Mouse (Mus musculus) v-Abl transformed pro-B cells (cell line): ENCODE measurements around the gene Npdc1.

ENCODE experiments used
- in situ Hi-C, 2 experiments: fragments of 400-800 bp; cut with MboI; formaldehyde crosslinking; loops; one replicate each; pipeline ENCODE4 v1.15.1; 2025; ENCODE audit not compliant: unreplicated experiment in 2 of 2

Gene Npdc1

DNA sequence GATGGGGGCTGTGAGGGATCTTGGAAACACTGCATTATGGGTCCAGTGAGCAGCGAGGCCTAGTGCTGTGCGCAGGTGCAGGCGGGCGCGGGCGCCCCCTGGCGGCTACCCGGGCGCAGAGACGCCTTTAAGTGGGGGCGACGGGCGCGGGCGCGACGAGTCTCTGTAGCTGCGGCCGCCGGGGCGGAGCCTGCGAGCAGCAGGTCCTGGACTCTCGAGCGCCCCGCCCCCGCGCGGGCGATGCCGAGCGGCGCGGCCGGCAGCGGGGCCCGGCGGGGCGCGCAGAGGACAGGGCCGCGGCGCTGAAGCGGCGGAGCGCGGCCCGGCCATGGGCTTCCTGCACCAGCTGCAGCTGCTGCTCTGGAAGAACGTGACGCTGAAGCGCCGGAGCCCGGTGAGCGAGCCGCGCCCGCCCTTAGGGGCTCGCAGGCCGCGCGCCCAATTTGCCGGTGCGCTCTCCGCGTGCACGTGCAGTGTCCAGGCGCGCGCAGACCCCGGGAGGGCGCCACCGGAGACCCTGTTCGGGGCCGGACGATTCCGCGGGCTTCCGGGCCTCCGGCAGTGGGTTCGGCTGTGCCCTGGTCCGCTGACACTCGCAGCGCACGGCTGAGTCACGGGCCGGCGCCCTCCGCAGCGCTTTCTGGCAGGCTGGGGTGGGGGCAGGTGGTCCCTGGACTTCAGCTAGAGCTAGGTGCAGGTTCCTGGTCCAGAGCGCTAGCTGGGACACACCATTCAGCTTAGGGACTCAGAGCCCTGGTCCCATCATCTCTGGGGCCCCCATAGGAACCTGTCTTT lies 29.5 kb downstream of the Npdc1 start, which contains the start of gene Abca2:
Abca2 (plus strand) TSS at position 262 of the 795 bp plus-strand sequence.
- in situ Hi-C loops: no loop called here

DNA sequence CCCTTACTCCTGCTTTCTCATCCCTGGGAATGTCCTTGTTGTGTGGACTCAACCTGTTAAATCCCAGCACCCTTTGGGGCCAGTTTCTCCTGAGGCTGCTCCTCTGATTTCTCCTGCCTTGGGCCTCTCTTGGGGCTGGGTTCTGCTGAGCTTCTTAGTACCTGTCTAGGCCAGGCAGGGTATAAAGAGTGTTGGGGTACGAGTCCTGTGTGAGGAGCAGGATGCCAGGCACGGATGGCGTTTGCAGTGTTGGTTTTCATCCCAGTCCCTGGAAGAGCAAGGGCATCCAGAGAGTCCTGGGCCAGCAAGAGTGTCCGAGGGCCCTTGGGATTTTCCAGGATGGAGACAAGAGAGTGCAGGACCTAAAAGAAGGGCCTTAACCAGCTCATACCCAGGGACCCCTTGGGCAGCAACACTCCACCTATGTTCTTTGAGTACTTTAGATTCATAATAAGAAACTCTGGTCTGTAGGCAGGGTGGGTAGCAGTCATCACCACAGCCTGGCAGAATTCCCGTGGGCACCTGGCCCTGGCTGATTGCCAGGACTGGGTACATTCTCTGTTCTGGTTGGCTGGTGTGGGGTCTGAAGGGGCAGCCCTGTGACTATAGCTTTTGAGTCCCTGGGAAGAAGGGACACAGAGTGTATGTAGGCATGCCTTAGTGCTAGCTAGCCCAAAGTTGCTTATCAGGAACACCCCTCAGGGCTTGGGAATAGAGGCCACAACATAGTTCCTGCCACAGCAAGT lies 30.5 kb downstream of the Npdc1 start:
- in situ Hi-C loops: no loop called here

DNA sequence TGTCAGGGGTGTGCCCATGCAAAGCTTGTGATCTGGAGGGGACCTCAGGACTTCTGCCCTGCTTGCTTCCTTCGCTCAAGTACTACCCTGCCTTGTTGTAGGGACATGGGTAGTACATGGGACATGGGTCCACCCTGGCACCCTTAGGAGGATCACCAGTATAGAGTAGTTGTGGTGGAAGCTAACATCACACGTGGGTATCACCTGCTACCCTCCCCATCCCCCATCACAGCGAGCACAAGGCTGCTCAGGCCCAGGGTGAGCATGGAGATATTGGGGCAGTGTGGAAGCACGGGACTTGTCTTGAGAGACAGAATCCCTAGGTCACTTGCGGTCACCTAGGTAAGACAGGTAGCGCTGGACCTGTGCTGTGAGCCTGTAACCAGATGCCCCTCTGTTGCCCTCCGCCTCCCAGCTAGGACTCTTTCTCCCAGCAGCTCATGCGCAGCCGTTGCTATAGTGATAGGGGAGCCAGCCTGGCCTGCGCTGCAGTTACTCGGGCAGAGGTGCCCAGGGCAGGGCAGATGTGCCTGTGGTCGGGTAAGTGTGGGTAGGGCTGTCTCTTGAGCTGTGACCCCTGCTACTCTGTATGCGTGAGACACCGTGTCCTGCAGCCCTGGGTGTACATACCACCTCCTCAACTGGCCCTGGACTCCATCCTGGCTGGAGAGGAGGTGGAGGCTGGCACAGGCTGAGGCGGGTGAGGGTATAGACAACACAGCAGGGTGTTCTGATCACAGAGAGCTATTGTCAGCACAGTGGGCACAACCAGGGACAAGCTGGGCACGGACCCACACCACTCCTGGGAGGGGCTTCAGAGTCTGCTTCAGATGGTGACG lies 31.5 kb downstream of the Npdc1 start:
- in situ Hi-C loops: no loop called here

DNA sequence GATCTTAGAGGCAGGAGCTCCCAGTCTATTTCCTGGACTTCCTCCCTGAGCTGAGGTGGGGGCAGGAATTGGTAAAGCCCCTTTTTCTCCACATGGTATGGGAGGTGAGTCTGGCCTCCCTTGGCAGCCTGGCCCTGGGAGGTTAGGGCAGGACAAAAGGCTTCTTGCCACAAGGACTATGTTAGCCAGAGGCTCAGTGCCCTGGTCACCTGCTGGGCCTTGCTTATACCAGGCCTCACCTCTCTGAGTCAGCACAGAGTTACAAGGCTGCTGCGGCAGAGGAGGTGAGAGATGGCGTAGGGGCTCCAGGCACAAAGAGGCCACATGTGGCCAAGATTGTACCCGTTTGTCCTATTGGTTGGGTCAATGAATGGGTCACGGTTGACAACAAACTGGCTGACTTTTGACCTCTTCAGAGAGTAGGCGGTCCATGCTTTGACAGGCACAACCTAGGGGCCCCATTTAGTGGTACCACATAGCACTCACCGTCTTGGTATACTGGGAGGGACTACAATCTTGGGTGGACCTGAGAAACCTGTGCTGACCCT lies 32.2 kb downstream of the Npdc1 start:
- in situ Hi-C loops: no loop called here

- in situ Hi-C loops: no loop called here
These were observed 33.4 kb downstream of the Npdc1 start for GRCm38 (mm10) chr2:25432326-25433098.

DNA sequence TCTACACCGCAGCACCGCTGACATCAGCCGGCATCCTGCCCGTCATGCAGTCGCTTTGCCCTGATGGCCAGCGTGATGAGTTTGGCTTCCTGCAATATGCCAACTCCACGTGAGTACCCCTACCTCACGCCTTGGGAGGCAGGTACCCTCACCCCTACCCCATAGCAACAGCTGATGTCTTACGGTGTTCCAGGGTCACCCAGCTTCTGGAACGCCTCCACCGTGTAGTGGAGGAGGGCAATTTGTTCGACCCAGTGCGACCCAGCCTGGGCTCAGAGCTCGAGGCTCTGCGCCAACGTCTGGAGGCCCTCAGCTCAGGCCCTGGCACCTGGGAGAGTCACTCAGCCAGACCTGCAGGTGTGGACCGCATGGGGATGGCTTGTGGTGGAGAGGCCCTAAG lies 34.0 kb downstream of the Npdc1 start:
- in situ Hi-C loops: no loop called here

- in situ Hi-C loops: no loop called here
These were observed 35.1 kb downstream of the Npdc1 start for GRCm38 (mm10) chr2:25434292-25434691.

DNA sequence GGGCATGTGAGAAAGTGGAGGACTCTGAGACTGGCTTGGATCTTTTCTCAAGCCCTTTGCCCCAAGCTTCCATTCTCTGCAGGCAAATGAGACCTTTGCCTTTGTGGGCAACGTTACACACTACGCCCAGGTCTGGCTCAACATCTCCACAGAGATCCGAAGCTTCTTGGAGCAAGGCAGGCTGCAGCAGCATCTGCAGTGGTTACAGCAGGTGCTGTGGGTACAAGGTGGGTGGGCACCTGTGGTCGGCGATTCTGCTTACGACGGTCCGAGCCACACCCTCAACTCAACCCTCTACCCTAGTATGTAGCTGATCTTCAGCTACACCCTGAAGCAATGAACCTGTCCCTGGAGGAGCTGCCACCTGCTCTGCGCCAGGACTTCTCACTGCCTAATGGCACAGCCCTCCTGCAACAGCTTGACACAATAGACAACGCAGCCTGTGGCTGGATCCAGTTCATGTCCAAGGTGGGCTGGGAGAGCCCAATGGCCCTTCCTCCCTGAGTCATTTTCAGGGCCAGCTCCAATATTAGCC lies 37.2 kb downstream of the Npdc1 start:
- in situ Hi-C loops: no loop called here

DNA sequence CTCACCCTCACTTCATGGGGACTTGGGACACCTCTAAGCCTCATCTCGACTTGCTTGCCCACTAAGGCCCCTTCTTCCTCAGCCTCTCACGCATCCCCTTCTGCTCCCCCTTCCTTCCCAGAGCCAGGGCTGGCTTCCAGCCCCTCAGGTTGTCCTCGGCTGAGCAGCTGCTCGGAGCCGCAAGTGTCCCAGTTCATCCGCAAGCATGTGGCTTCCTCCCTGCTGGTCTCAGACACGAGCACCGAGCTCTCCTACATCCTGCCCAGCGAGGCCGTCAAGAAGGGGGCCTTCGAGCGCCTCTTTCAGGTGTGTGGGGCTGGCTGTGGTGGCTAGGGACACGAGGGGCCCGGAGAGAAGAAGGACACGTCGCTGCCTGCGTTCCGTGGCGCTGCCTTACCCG lies 41.9 kb downstream of the Npdc1 start:
- in situ Hi-C loops: no loop called here

DNA sequence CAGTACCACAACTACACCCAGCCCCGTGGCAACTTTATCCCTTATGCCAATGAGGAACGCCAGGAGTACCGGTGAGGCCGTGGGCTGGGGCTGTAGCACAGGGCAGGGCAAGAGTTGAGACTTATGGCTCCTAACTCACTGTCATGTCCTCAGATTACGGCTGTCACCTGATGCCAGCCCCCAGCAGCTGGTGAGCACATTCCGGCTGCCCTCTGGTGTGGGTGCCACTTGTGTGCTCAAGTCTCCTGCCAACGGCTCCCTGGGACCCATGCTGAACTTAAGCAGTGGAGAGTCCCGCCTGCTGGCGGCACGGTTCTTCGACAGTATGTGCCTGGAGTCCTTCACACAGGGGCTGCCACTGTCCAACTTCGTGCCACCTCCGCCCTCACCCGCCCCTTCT lies 43.5 kb downstream of the Npdc1 start:
- in situ Hi-C loops: no loop called here

GRCm38 (mm10) chr2:25450853-25451647 lies 51.9 kb downstream of the Npdc1 start:
- in situ Hi-C loops: no loop called here

DNA sequence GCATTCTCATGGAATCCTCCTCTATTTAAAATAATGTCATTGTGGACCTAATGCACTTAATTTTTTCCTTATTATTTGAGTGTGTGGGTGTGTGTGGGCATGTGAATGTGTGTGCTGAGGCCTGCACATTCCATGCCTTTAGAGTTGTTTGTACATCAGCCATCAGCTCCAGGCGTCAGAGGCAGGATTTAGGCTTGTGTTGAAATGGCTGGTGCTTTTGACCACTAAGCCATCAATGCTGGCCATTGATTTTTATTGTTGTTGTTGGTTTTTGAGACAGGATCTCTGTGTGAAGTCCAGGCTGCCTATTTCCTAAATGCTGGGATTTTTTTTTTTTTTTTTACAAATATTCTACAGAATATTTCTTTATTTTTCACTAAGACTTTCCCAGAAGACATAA lies 53.8 kb downstream of the Npdc1 start:
- in situ Hi-C loops: no loop called here

- in situ Hi-C loops: no loop called here
These were observed 57.2 kb downstream of the Npdc1 start, which contains the start of gene Clic3 for GRCm38 (mm10) chr2:25456205-25456953. Clic3 (plus strand) TSS chr2:25456838.

GRCm38 (mm10) chr2:25457022-25457896 lies 58.1 kb downstream of the Npdc1 start:
- in situ Hi-C loops: no loop called here

- in situ Hi-C loops: no loop called here
These were observed 59.8 kb downstream of the Npdc1 start for GRCm38 (mm10) chr2:25458911-25459310.
